Mouse (Mus musculus) kidney, postnatal 0 days (tissue): ENCODE results near the gene Mmp14. TPM values are rescaled to one million over a fixed set of nuclear protein-coding genes. Genes with fewer than 3 reads are reported as not detected.
A peak's percentile ranks its signal among the peaks of the same experiment; 100 is the strongest.

ENCODE experiments used
- ATAC-seq: fragments of 200-750 bp; cut with Nextera tagmentation; replicated peaks from 2 replicates; pipeline ENCODE4 v1.8.0; 2017; ENCODE audit warnings: low read depth, moderate number of reproducible peaks, moderate TSS enrichment, moderate library complexity; ENCODE audit not compliant: low FRiP score
- DNase-seq: peaks from one replicate; pipeline ENCODE4 v3.0.0-alpha.2; 2016; ENCODE audit warnings: low spot score
- H3K27ac ChIP-seq: fragments of 300-500 bp; sonication (generic); 2 replicates; pipeline ENCODE4 v1.5.1; 2014; ENCODE audit warnings: mild to moderate bottlenecking
- H3K27me3 ChIP-seq: fragments of 300-500 bp; sonication (generic); 2 replicates; pipeline ENCODE4 v1.6.1; 2014; ENCODE audit warnings: low read length, mixed read lengths; ENCODE audit not compliant: insufficient read depth
- H3K36me3 ChIP-seq: fragments of 300-500 bp; sonication (generic); 2 replicates; pipeline ENCODE4 v1.6.1; 2014; ENCODE audit warnings: low read length, mixed read lengths; ENCODE audit not compliant: insufficient read depth
- H3K4me1 ChIP-seq: fragments of 300-500 bp; sonication (generic); replicated peaks from 2 replicates; pipeline ENCODE4 v1.6.1; 2014; ENCODE audit warnings: antibody characterized with exemption, low read length, mixed read lengths; ENCODE audit not compliant: insufficient read depth
- H3K4me2 ChIP-seq: fragments of 300-500 bp; sonication (generic); 2 replicates; pipeline ENCODE4 v1.6.1; 2014; ENCODE audit warnings: mild to moderate bottlenecking, low read length, moderate library complexity, mixed read lengths
- H3K4me3 ChIP-seq: fragments of 300-500 bp; sonication (generic); replicated peaks from 2 replicates; pipeline ENCODE4 v1.5.1; 2014; ENCODE audit warnings: low read depth, low read length
- H3K9ac ChIP-seq: fragments of 300-500 bp; sonication (generic); 2 replicates; pipeline ENCODE4 v1.6.1; 2014; ENCODE audit warnings: low read depth, low read length
- H3K9me3 ChIP-seq: fragments of 300-500 bp; sonication (generic); replicated peaks from 2 replicates; pipeline ENCODE4 v1.6.1; 2016; ENCODE audit warnings: low read length, inconsistent platforms, mixed read lengths
- CTCF ChIP-seq: IDR thresholded peaks from 2 replicates; pipeline ENCODE4 v1.5.1; 2016; ENCODE audit warnings: antibody characterized with exemption, low read depth, mild to moderate bottlenecking, moderate library complexity
- WGBS: fragments of 180-500 bp; shearing (Covaris S2); extraction: QIAGEN DNeasy Blood & Tissue Kit; methylation state at CpG from one replicate; pipeline ENCODE4 v1.1.7; 2014; 5-methylcytosine and 5-hydroxymethylcytosine counted together
- polyA plus RNA-seq: library from polyadenylated mRNA; unstranded; fragments of >200 nt; fragmentation: Nextera tagmentation; extraction: Ambion mirVana; gene quantifications from 2 replicates; pipeline ENCODE4 v1.2.1, GENCODE M21; 2015

The Mmp14 gene
- polyA plus RNA-seq, 1 experiment from 2014 or later, result 107 TPM

- Histone ChIP-seq H3K27me3 (no peaks in the 10 kb centered on the region), H3K4me3 (no peak overlapping the region), H3K9me3 (no peaks in the 10 kb centered on the region), H3K36me3 (no peaks in the 10 kb centered on the region), H3K27ac (no peak overlapping the region), H3K4me1 (no peaks in the 10 kb centered on the region), H3K4me2 (no peak overlapping the region), H3K9ac (no peak overlapping the region)
- TF ChIP-seq CTCF, result no peak
- ATAC-seq (no peak), DNase-seq (no peak)
- WGBS, result 73% methylated on average over 2 of the region's 2 CpGs
Measured at GRCm38 (mm10) chr14:54487732-54488131, 56.3 kb downstream of the Mmp14 start.

DNA sequence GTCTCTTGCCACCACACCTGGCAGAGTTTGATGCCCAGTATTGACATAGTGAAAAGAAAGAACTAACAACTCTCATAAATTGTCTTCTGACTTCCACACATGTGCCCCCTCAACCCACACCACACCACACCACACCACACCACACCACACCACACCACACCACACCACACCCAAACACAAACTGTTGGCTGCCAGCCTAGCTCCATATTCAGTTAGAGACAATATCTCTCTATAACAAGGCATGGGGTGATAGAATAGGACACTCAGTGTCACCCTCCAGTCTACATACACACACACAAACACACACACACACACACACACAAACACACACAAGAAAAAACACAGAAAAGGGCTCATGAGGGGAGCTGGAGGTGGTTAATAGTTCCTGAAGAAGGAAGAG lies 56.9 kb downstream of the Mmp14 start:
- Histone ChIP-seq H3K4me1 (no peaks in the 10 kb centered on the region), H3K27me3 (no peaks in the 10 kb centered on the region), H3K27ac (no peak overlapping the region), H3K9ac (no peak overlapping the region), H3K9me3 (no peaks in the 10 kb centered on the region), H3K4me2 (no peak overlapping the region), H3K4me3 (no peak overlapping the region), H3K36me3 (no peaks in the 10 kb centered on the region)
- no peak for TF ChIP-seq CTCF
- ATAC-seq (no peak), DNase-seq (no peak)

DNA sequence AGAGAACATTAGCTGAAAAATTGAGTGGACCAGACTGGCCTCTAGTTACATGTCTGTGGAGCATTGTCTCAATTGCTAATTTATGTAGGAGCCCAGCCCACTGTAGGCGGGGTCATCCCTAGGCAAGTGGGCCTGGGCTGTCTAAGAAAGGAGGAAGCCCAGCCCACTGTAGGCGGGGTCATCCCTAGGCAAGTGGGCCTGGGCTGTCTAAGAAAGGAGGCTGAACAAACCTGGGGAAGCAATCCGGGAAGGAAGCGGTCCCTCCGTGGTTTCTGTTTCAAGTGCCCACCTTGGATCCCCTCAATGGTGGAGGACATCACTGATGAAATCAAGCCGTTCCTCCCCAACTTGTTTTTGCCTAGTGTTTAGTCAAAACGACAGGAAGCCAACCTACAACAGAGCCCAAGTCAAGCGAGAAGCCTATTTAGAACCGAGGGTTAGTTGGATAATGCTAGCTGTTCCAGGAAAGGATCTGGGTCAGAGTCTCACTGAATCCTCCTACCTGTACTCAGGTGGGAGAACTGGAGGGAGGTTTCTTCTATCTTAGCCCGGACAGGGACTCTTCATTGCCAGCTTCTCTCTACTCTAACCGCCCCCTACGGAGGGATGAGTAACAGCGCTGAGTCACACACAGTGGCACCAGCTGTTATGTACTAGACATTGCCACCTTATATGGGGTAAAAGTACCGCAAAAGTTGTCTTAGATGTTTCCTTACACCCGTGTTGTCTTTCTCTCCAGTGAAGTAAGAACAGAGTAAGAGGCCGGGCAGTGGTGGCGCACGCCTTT lies 61.1 kb downstream of the Mmp14 start:
- DNase-seq, result peak; percentile 46
- no peaks in the 10 kb centered on the region for H3K36me3 ChIP-seq
- H3K27ac ChIP-seq, result no peak overlapping the region
- no peak overlapping the region for H3K4me2 ChIP-seq
- no peaks in the 10 kb centered on the region for H3K27me3 ChIP-seq
- no peaks in the 10 kb centered on the region for H3K9me3 ChIP-seq
- H3K4me3 ChIP-seq, result no peak overlapping the region
- 65% methylated on average over 18 of the region's 18 CpGs for WGBS
- no peak for TF ChIP-seq CTCF
- H3K9ac ChIP-seq, result no peak overlapping the region
- ATAC-seq, result peak; percentile 73; the same call in 1 of the 2 replicates
- H3K4me1 ChIP-seq, result no peaks in the 10 kb centered on the region

DNA sequence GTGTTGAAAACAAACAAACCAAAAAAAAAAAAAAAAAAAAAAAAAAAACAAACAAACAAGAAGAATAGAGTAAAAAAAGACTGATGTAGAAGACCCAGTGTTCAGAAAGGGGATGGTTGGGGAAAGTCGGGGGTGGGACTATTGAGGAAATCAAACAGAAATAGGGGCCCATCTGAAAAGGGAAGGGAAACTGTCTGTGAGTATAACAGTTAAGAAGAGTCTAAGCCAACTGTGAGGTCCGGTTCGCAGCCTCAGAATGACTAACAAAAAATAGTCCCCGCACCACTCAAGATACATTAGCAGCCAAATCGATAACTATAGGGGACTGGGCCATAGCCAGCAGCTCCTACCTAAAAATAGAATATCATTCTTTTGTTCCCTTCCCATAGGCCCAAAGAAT lies 61.8 kb downstream of the Mmp14 start:
- no peak for TF ChIP-seq CTCF
- WGBS, result 95% methylated on average over 5 of the region's 5 CpGs
- no peaks in the 10 kb centered on the region for H3K9me3 ChIP-seq

DNA sequence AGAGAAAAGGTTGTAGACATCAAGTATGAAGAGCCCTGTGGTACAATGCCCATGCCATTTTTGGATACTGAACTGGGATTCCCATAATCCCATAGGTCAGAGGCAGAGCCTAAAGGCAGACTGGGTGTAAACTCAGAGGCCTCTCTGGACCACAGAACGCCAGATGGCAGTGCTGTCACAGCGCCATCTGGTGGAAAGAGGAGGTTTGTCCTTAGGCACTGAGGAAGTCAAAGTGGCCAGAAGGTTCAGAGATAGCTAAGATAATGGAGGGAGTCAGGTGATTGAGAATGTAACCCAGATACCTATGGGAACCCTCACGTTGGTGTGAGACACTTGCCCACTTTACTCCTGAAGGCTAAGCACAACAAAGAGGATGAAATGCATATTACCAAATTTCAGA lies 62.8 kb downstream of the Mmp14 start:
- no peak overlapping the region for H3K9ac ChIP-seq
- TF ChIP-seq CTCF, result peak; percentile 91
- H3K27ac ChIP-seq, result no peak overlapping the region
- no peaks in the 10 kb centered on the region for H3K36me3 ChIP-seq
- no peaks in the 10 kb centered on the region for H3K27me3 ChIP-seq
- H3K4me3 ChIP-seq, result no peak overlapping the region
- H3K9me3 ChIP-seq, result no peaks in the 10 kb centered on the region
- H3K4me2 ChIP-seq, result no peak overlapping the region
- no peaks in the 10 kb centered on the region for H3K4me1 ChIP-seq
- ATAC-seq (no peak), DNase-seq (peak; percentile 81)
- 2% methylated on average over 3 of the region's 3 CpGs for WGBS

More for the DNA sequence above, 61.8 kb downstream of the Mmp14 start:
- Histone ChIP-seq H3K9ac (no peak overlapping the region), H3K4me1 (no peaks in the 10 kb centered on the region), H3K4me3 (no peak overlapping the region), H3K27me3 (no peaks in the 10 kb centered on the region), H3K4me2 (no peak overlapping the region), H3K36me3 (no peaks in the 10 kb centered on the region), H3K27ac (no peak overlapping the region)
- ATAC-seq (no peak), DNase-seq (no peak)

Other genes with a start within 250 kb of the Mmp14 start
- gene Dad1, start 177.5 kb upstream of the Mmp14 start, polyA plus RNA-seq, result 544 and 545 TPM in 2 replicates
- gene Abhd4, start 177.4 kb upstream of the Mmp14 start, polyA plus RNA-seq, result 80.9 and 84.4 TPM in 2 replicates
- gene Olfr49, start 146.7 kb upstream of the Mmp14 start, polyA plus RNA-seq, result 0.03 TPM in 1 of 2 replicates, not detected in the other
- 57.6 and 66.5 TPM in 2 replicates for gene Oxa1l, start 70.8 kb upstream of the Mmp14 start, polyA plus RNA-seq
- 27.8 and 36.4 TPM in 2 replicates for gene Slc7a7, start 13.8 kb upstream of the Mmp14 start, polyA plus RNA-seq
- gene Mrpl52, start 4.7 kb upstream of the Mmp14 start, polyA plus RNA-seq, result 357 and 408 TPM in 2 replicates
- 76.5 and 78.4 TPM in 2 replicates for gene Lrp10, start 32.5 kb downstream of the Mmp14 start, polyA plus RNA-seq
- gene Rem2, start 44.5 kb downstream of the Mmp14 start, polyA plus RNA-seq, result 4.3 and 4.4 TPM in 2 replicates
- 52.2 and 60.1 TPM in 2 replicates for gene Prmt5, start 85.9 kb downstream of the Mmp14 start, polyA plus RNA-seq
- 41.6 and 46.4 TPM in 2 replicates for gene Haus4, start 123.0 kb downstream of the Mmp14 start, polyA plus RNA-seq
- 34.6 and 40.9 TPM in 2 replicates for gene Ajuba, start 145.9 kb downstream of the Mmp14 start, polyA plus RNA-seq
- gene 4931414P19Rik, start 174.4 kb downstream of the Mmp14 start, polyA plus RNA-seq, result 6.4 TPM in 2 replicates
- gene Psmb5, start 186.4 kb downstream of the Mmp14 start, polyA plus RNA-seq, result 370 and 387 TPM in 2 replicates
- 0.13 TPM in 1 of 2 replicates, not detected in the other for gene Psmb11, start 189.8 kb downstream of the Mmp14 start, polyA plus RNA-seq
- gene Gm17606, start 209.3 kb downstream of the Mmp14 start, polyA plus RNA-seq, result not detected in 2 replicates
- gene Cdh24, start 209.8 kb downstream of the Mmp14 start, polyA plus RNA-seq, result 1.4 and 1.6 TPM in 2 replicates